Mouse (Mus musculus): ENCODE results near the gene Ninj2. TPM values are rescaled to one million over a fixed set of nuclear protein-coding genes. Genes with fewer than 3 reads are reported as not detected.
"Not testable (repeated sequence)": the region's sequence is repeated elsewhere in the genome, so short reads cannot be mapped to it uniquely, and the experiment has no call there.

The Ninj2 gene
- polyA plus RNA-seq, 1 experiment from 2014 or later: not detected

DNA sequence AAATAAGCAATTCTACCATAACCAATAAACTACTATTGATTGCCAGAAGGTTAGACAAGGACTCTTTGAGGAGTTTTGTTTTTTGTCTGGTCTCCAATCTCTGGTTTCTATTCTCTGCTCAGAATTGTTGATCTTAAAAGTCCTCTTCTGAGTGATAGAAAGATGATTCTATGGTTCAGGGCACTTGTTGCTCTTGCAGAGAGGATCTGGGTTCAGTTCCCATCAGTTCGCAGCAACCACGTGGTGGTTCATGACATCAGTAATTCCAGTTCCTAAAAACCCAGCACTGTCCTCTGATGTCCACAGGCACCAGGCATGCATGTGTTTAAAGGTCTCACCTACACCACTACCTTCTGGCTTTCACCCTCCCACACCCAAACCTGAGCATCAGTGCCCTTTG lies 8.2 kb upstream of the Ninj2 start:
- H3K9me3 ChIP-seq (ENCODE audit: control insufficient read depth, low read length): no peaks in the 10 kb centered on the region
- no peak overlapping the region for H3K27ac ChIP-seq (ENCODE audit: low read depth)
- no peaks in the 10 kb centered on the region for H3K4me1 ChIP-seq (replicated peaks; ENCODE audit: control insufficient read depth, insufficient read depth, low read length)
- no peaks in the 10 kb centered on the region for H3K27me3 ChIP-seq (replicated peaks; ENCODE audit: control insufficient read depth, insufficient read depth, low read length)
- no peak overlapping the region for H3K9ac ChIP-seq (ENCODE audit: low read length)
- no peak overlapping the region for H3K4me3 ChIP-seq (ENCODE audit: low read depth, low read length)
- WGBS: 92% methylated on average over 2 of the region's 2 CpGs
- ATAC-seq (replicated peaks; ENCODE audit: low FRiP score, low TSS enrichment, low read depth) (no peak), DNase-seq (ENCODE audit: low spot score) (no peak)
- no peaks in the 10 kb centered on the region for H3K36me3 ChIP-seq (ENCODE audit: control insufficient read depth, insufficient read depth, low read length)
- no peak overlapping the region for H3K4me2 ChIP-seq (ENCODE audit: low read length)

DNA sequence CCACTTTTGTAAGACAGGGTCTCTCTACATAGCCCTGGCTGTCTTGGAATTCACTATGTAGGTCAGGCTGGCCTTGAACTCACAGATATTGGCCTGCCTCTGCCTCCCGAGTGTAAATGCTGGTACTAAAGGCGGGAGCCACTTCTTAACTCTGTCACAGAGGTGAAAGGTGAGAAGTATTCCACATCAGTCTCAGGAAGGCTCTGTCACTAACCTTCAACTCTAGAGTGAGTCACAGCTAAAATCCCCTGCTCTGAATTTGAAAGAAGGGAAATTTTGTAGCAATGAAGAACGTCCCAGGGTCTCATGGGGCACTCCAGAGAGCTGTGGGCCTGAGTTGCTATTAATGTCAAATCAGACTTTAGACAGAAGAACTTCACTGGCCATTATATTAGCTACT lies 7.3 kb upstream of the Ninj2 start:
- WGBS: 81% methylated on average over 3 of the region's 3 CpGs
- no peak for DNase-seq (ENCODE audit: low spot score)
- no peak for ATAC-seq (replicated peaks; ENCODE audit: low FRiP score, low TSS enrichment, low read depth)

DNA sequence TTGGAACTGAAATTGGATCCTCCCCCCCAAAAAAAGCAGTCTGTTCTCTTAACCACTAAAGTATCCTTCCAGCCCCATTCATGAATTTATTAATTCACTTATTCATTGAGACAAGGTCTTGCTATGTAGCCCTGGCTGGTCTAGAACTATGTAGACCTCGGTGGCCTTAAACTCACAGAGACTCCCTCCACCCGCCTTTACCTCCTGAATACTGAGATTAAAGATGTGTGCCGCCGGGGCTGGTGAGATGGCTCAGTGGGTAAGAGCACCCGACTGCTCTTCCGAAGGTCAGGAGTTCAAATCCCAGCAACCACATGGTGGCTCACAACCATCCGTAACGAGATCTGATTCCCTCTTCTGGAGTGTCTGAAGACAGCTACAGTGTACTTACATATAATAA lies 6.1 kb upstream of the Ninj2 start:
- not testable (repeated sequence) for H3K4me1 ChIP-seq (replicated peaks; ENCODE audit: control insufficient read depth, insufficient read depth, low read length); H3K9ac ChIP-seq (ENCODE audit: low read length); H3K4me3 ChIP-seq (ENCODE audit: low read depth, low read length); H3K27me3 ChIP-seq (replicated peaks; ENCODE audit: control insufficient read depth, insufficient read depth, low read length); ATAC-seq (replicated peaks; ENCODE audit: low FRiP score, low TSS enrichment, low read depth); H3K27ac ChIP-seq (ENCODE audit: low read depth); H3K9me3 ChIP-seq (ENCODE audit: control insufficient read depth, low read length); DNase-seq (ENCODE audit: low spot score); H3K4me2 ChIP-seq (ENCODE audit: low read length); H3K36me3 ChIP-seq (ENCODE audit: control insufficient read depth, insufficient read depth, low read length)
- WGBS: 88% methylated on average over 6 of the region's 8 CpGs

More for the DNA sequence above, 7.3 kb upstream of the Ninj2 start:
- Histone ChIP-seq H3K9ac (ENCODE audit: low read length) (no peak overlapping the region), H3K4me2 (ENCODE audit: low read length) (no peak overlapping the region), H3K9me3 (ENCODE audit: control insufficient read depth, low read length) (no peaks in the 10 kb centered on the region), H3K36me3 (ENCODE audit: control insufficient read depth, insufficient read depth, low read length) (no peaks in the 10 kb centered on the region), H3K4me3 (ENCODE audit: low read depth, low read length) (no peak overlapping the region), H3K27ac (ENCODE audit: low read depth) (no peak overlapping the region), H3K27me3 (replicated peaks; ENCODE audit: control insufficient read depth, insufficient read depth, low read length) (no peaks in the 10 kb centered on the region), H3K4me1 (replicated peaks; ENCODE audit: control insufficient read depth, insufficient read depth, low read length) (no peaks in the 10 kb centered on the region)

DNA sequence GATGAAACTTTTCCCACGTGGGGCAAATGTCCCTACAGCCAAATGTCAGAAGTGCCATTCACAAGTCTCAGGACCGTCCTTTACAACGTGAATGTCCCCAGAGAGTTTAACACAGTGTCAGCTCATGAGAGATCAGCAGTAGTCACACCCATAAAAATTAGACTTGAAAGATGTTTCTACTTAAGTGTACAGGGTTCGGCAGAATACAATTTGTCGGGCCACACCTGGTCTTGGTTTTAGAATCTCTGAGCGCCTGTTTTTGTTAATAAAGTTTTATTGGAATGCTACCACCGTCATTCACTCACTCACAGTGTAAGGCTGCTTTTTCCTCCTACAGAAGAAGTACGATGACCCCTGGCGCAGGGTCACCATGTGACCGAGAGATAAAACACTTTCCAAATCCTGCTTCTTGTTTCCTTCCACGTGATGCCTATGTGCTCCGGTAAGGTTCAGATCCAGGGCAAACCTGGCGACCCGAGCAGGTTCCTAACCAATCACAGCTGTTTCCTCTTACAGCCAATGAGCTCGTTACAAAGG lies 2.4 kb upstream of the Ninj2 start:
- Histone ChIP-seq H3K36me3 (ENCODE audit: control insufficient read depth, insufficient read depth, low read length) (no peaks in the 10 kb centered on the region), H3K9ac (ENCODE audit: low read length) (no peak overlapping the region), H3K27me3 (replicated peaks; ENCODE audit: control insufficient read depth, insufficient read depth, low read length) (no peaks in the 10 kb centered on the region), H3K27ac (ENCODE audit: low read depth) (no peak overlapping the region), H3K9me3 (ENCODE audit: control insufficient read depth, low read length) (no peaks in the 10 kb centered on the region), H3K4me2 (ENCODE audit: low read length) (no peak overlapping the region), H3K4me3 (ENCODE audit: low read depth, low read length) (no peak overlapping the region), H3K4me1 (replicated peaks; ENCODE audit: control insufficient read depth, insufficient read depth, low read length) (no peaks in the 10 kb centered on the region)
- ATAC-seq (replicated peaks; ENCODE audit: low FRiP score, low TSS enrichment, low read depth) (no peak), DNase-seq (ENCODE audit: low spot score) (no peak)
- WGBS: 55% methylated on average over 15 of the region's 15 CpGs

DNA sequence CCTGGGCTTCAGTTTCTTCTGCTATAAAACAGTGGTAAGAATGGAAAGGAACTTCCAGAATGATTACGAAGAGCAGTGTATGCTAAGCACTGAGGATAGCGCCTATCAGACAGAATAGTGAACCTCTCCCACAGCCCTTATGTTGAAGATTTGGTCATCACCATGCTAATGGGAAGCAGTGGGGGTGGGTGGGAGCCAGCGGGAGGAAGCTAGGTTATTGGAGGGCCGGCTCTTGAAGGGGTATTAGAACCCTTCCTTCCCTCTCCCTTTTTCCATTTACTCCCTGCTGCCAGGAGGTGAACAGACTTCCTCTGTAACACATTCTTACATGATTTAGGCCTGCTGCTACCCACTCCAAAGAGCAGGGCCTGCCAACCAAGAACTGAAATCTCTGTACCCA lies 1.2 kb upstream of the Ninj2 start:
- H3K4me2 ChIP-seq (ENCODE audit: low read length): no peak overlapping the region
- no peaks in the 10 kb centered on the region for H3K4me1 ChIP-seq (replicated peaks; ENCODE audit: control insufficient read depth, insufficient read depth, low read length)
- no peak overlapping the region for H3K4me3 ChIP-seq (ENCODE audit: low read depth, low read length)
- no peaks in the 10 kb centered on the region for H3K9me3 ChIP-seq (ENCODE audit: control insufficient read depth, low read length)
- H3K36me3 ChIP-seq (ENCODE audit: control insufficient read depth, insufficient read depth, low read length): no peaks in the 10 kb centered on the region
- 79% methylated on average over 4 of the region's 4 CpGs for WGBS
- ATAC-seq (replicated peaks; ENCODE audit: low FRiP score, low TSS enrichment, low read depth): no peak
- DNase-seq (ENCODE audit: low spot score): no peak
- H3K27ac ChIP-seq (ENCODE audit: low read depth): no peak overlapping the region
- no peaks in the 10 kb centered on the region for H3K27me3 ChIP-seq (replicated peaks; ENCODE audit: control insufficient read depth, insufficient read depth, low read length)
- no peak overlapping the region for H3K9ac ChIP-seq (ENCODE audit: low read length)

DNA sequence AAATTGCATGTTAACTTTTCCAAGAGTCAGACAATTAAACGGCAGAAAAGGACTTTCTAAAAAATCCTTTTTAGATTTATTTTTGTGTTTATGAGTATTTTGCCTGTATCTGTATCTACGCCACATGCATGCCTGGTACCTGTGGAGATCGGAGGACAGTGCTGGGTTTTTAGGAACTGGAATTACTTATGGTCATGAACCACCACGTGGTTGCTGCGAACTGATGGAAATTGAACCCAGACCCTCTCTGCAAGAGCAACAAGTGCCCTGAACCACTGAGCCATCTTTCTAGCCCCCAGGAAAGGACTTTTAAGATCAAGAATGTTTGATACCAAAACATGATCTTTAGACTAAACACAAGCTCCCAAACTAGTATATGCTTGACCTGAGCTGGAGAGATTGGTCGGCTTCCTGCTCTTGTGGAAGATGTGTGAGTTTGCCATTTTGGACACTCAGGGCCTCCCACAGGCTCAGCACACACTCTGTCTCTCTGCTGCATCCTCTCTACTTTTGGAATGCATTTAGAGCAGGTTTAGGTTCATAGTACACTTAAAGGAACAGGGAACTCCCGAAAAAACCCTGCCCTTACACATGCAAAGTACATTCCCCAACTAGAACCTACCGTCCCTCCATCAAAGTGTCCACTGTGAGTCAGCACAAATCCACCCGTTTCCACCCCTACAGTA lies 1.1 kb downstream of the Ninj2 start:
- DNase-seq (ENCODE audit: low spot score) (no peak), ATAC-seq (replicated peaks; ENCODE audit: low FRiP score, low TSS enrichment, low read depth) (no peak)
- 83% methylated on average over 9 of the region's 9 CpGs for WGBS
- Histone ChIP-seq H3K4me1 (replicated peaks; ENCODE audit: control insufficient read depth, insufficient read depth, low read length) (no peaks in the 10 kb centered on the region), H3K36me3 (ENCODE audit: control insufficient read depth, insufficient read depth, low read length) (no peaks in the 10 kb centered on the region), H3K9ac (ENCODE audit: low read length) (no peak overlapping the region), H3K9me3 (ENCODE audit: control insufficient read depth, low read length) (no peaks in the 10 kb centered on the region), H3K4me3 (ENCODE audit: low read depth, low read length) (no peak overlapping the region), H3K27ac (ENCODE audit: low read depth) (no peak overlapping the region), H3K4me2 (ENCODE audit: low read length) (no peak overlapping the region), H3K27me3 (replicated peaks; ENCODE audit: control insufficient read depth, insufficient read depth, low read length) (no peaks in the 10 kb centered on the region)

DNA sequence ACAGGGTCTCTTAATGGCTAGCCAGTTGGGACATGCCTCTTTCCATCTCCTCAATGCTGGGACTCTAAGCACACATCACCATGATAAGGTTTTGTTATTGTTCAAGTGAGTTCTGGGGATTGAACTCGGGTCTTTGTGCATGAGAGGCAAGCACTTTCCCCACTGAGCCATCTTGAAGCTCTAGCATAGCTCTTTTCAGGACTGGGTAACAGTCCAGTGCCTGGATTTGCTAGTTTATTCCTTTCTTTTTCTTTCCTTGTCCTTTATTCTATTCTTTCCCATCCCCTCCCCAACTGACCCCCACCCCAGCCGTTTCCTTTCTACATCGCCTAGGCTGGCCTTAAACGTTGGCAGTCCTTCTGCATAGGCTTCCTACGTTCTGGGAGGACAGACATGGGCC lies 1.9 kb downstream of the Ninj2 start:
- WGBS: 75% methylated on average over 5 of the region's 5 CpGs
- no peaks in the 10 kb centered on the region for H3K4me1 ChIP-seq (replicated peaks; ENCODE audit: control insufficient read depth, insufficient read depth, low read length)
- no peak for DNase-seq (ENCODE audit: low spot score)
- no peak overlapping the region for H3K4me2 ChIP-seq (ENCODE audit: low read length)
- H3K27ac ChIP-seq (ENCODE audit: low read depth): no peak overlapping the region
- no peak for ATAC-seq (replicated peaks; ENCODE audit: low FRiP score, low TSS enrichment, low read depth)
- no peaks in the 10 kb centered on the region for H3K9me3 ChIP-seq (ENCODE audit: control insufficient read depth, low read length)
- no peak overlapping the region for H3K9ac ChIP-seq (ENCODE audit: low read length)
- H3K36me3 ChIP-seq (ENCODE audit: control insufficient read depth, insufficient read depth, low read length): no peaks in the 10 kb centered on the region
- no peak overlapping the region for H3K4me3 ChIP-seq (ENCODE audit: low read depth, low read length)
- H3K27me3 ChIP-seq (replicated peaks; ENCODE audit: control insufficient read depth, insufficient read depth, low read length): no peaks in the 10 kb centered on the region

DNA sequence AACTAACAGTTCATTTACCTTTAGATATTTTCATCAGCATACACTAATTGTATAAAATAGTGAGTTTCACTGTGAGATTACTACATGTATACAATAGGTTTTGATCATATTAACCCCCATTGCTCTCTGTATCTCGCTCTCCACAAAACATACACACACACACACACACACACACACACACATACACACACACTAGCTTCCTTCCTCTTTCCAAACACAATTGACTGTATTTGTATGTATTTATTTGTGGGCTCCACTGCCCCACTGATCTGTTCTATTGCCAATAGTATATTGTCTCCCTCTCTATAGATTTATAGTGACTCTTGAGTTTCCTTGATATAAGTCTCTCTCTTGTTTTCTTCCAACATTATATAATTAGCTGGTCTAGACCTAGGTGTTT lies 2.4 kb downstream of the Ninj2 start:
- H3K4me1 ChIP-seq (replicated peaks; ENCODE audit: control insufficient read depth, insufficient read depth, low read length): no peaks in the 10 kb centered on the region
- no peak for DNase-seq (ENCODE audit: low spot score)
- H3K4me3 ChIP-seq (ENCODE audit: low read depth, low read length): no peak overlapping the region
- no peak overlapping the region for H3K4me2 ChIP-seq (ENCODE audit: low read length)
- WGBS: 82% methylated on average over 1 of the region's 1 CpGs
- no peaks in the 10 kb centered on the region for H3K27me3 ChIP-seq (replicated peaks; ENCODE audit: control insufficient read depth, insufficient read depth, low read length)
- no peak overlapping the region for H3K9ac ChIP-seq (ENCODE audit: low read length)
- no peak for ATAC-seq (replicated peaks; ENCODE audit: low FRiP score, low TSS enrichment, low read depth)
- H3K9me3 ChIP-seq (ENCODE audit: control insufficient read depth, low read length): no peaks in the 10 kb centered on the region
- H3K36me3 ChIP-seq (ENCODE audit: control insufficient read depth, insufficient read depth, low read length): no peaks in the 10 kb centered on the region
- no peak overlapping the region for H3K27ac ChIP-seq (ENCODE audit: low read depth)

DNA sequence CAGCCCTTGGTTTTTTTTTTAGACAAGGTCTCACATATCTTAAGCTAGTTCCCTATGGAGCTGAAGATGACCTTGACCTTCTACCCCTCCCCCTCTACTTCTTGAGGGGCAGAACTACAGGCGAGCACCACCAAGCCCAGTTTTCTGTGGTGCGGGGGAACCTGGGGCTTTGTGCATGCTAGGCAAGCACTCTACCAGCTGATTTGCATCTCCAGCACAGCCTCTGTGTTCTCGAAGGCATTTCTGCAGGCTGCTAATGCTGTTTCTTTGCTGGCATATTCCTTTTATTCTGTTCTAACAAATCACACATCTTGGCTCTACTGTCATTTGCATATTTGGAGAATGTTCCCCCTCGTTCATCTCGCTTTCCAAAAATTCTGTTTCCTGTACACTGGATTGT lies 6.2 kb downstream of the Ninj2 start:
- 69% methylated on average over 5 of the region's 5 CpGs for WGBS
- DNase-seq (ENCODE audit: low spot score) (no peak), ATAC-seq (replicated peaks; ENCODE audit: low FRiP score, low TSS enrichment, low read depth) (no peak)
- Histone ChIP-seq H3K27ac (ENCODE audit: low read depth) (no peak overlapping the region), H3K4me2 (ENCODE audit: low read length) (no peak overlapping the region), H3K9ac (ENCODE audit: low read length) (no peak overlapping the region), H3K9me3 (ENCODE audit: control insufficient read depth, low read length) (no peaks in the 10 kb centered on the region), H3K27me3 (replicated peaks; ENCODE audit: control insufficient read depth, insufficient read depth, low read length) (no peaks in the 10 kb centered on the region), H3K4me3 (ENCODE audit: low read depth, low read length) (no peak overlapping the region), H3K4me1 (replicated peaks; ENCODE audit: control insufficient read depth, insufficient read depth, low read length) (no peaks in the 10 kb centered on the region), H3K36me3 (ENCODE audit: control insufficient read depth, insufficient read depth, low read length) (no peaks in the 10 kb centered on the region)
